In the genomic region with DNA sequence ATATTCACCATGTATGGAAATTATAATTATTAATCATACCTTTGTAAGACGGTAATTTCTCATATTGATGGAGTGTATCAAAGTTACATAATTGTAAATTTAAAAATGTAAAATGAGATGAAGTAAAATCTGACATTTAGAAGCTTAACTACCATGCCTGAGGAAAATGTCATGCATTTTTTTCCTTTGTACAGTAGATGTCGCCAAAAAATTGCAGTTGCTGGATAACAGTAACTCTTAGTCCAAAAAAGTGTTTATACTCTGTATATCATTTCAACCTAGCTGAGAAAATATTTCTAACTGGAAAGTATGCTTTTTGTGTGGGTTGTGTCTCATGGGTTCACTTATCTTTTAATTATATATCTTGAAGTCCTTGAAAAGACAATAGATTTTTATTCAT, we compare ENCODE assay signal across 24 mouse cellular contexts.
DNase-seq lines count a peak whose midpoint lies in the region; ATAC-seq lines count a peak whose summit lies in the region.
"Had no signal": no experiment of that assay in that cellular context is flagged by ENCODE, and none has a peak within 500 bp of the region (broad histone marks: within the 10 kb centered on the region; RNA-seq: fewer than 3 reads in every experiment).

No protein-coding gene starts in this region.

- no peak overlapping the region for H3K4me2 ChIP-seq in embryonic facial prominence, embryonic 14.5 days (ENCODE audit: low read depth, low read length)
- no peak overlapping the region for H3K4me2 ChIP-seq in kidney, embryonic 16.5 days (replicated peaks; ENCODE audit: low read depth, low read length)
- no peak overlapping the region for H3K4me2 ChIP-seq in midbrain, embryonic 14.5 days (ENCODE audit: low read length)
- H3K4me2 ChIP-seq in midbrain, embryonic 11.5 days, result no peak overlapping the region
- H3K4me2 ChIP-seq: heart, embryonic 15.5 days; hindbrain, embryonic 12.5 days; limb, embryonic 12.5 days; liver, embryonic 15.5 days; neural tube, embryonic 12.5 days; stomach, embryonic 15.5 days had no signal

- DNase-seq in embryonic facial prominence, embryonic 14.5 days (ENCODE audit: low spot score), result peak; percentile 11
- no peak for DNase-seq in embryonic facial prominence, embryonic 10.5 days (ENCODE audit: low spot score)
- DNase-seq in kidney, adult 9 months, result peak; percentile 13
- DNase-seq in midbrain, embryonic 14.5 days, result peak; percentile 35
- DNase-seq in midbrain, embryonic 11.5 days (ENCODE audit: low spot score, missing footprints), result no peak
- no peak for DNase-seq in ovary, postnatal 10 days (ENCODE audit: low spot score)
- DNase-seq in cerebellum, adult 11 months, result no peak
- DNase-seq: cerebellum, adult 11-12 months; cerebellum, postnatal 25 days; gastrocnemius, postnatal 10 days; heart, adult 18-20 months; kidney, adult 11 months; kidney, postnatal 36 days; lung, postnatal 10 days; right cerebral cortex, postnatal 14 days had no signal

- H3K9ac ChIP-seq in embryonic facial prominence, embryonic 14.5 days (ENCODE audit: low read depth, low read length), result no peak overlapping the region
- H3K9ac ChIP-seq in kidney, embryonic 16.5 days (replicated peaks; ENCODE audit: low read length), result no peak overlapping the region
- no peak overlapping the region for H3K9ac ChIP-seq in midbrain, embryonic 14.5 days (replicated peaks; ENCODE audit: low read length)
- H3K9ac ChIP-seq in midbrain, embryonic 11.5 days (ENCODE audit: low read length), result no peak overlapping the region
- H3K9ac ChIP-seq: heart, embryonic 15.5 days; hindbrain, embryonic 12.5 days; limb, embryonic 12.5 days; liver, embryonic 15.5 days; neural tube, embryonic 12.5 days; stomach, embryonic 15.5 days had no signal

- H3K4me1 ChIP-seq in embryonic facial prominence, embryonic 14.5 days (ENCODE audit: control insufficient read depth, insufficient read depth, low read length), result no peaks in the 10 kb centered on the region
- H3K4me1 ChIP-seq in embryonic facial prominence, embryonic 10.5 days, result no peaks in the 10 kb centered on the region
- H3K4me1 ChIP-seq in kidney, embryonic 16.5 days (ENCODE audit: insufficient read depth, low read length), result no peaks in the 10 kb centered on the region
- H3K4me1 ChIP-seq in midbrain, embryonic 14.5 days (ENCODE audit: control insufficient read depth, insufficient read depth, low read length), result no peaks in the 10 kb centered on the region
- H3K4me1 ChIP-seq in midbrain, embryonic 11.5 days (ENCODE audit: control insufficient read depth, insufficient read depth, low read length), result no peaks in the 10 kb centered on the region
- H3K4me1 ChIP-seq: heart, embryonic 15.5 days; hindbrain, embryonic 12.5 days; limb, embryonic 12.5 days; liver, embryonic 15.5 days; megakaryocyte, embryonic 14.5 days; neural tube, embryonic 12.5 days; stomach, embryonic 15.5 days had no signal

- H3K36me3 ChIP-seq in embryonic facial prominence, embryonic 14.5 days (ENCODE audit: control insufficient read depth, insufficient read depth, low read length), result no peaks in the 10 kb centered on the region
- H3K36me3 ChIP-seq in embryonic facial prominence, embryonic 10.5 days (replicated peaks), result no peaks in the 10 kb centered on the region
- H3K36me3 ChIP-seq in kidney, embryonic 16.5 days (ENCODE audit: insufficient read depth, low read length), result no peaks in the 10 kb centered on the region
- H3K36me3 ChIP-seq in midbrain, embryonic 14.5 days (ENCODE audit: control insufficient read depth, insufficient read depth, low read length), result no peaks in the 10 kb centered on the region
- no peaks in the 10 kb centered on the region for H3K36me3 ChIP-seq in midbrain, embryonic 11.5 days (ENCODE audit: control insufficient read depth, insufficient read depth, low read length)
- H3K36me3 ChIP-seq: heart, embryonic 15.5 days; hindbrain, embryonic 12.5 days; limb, embryonic 12.5 days; liver, embryonic 15.5 days; neural tube, embryonic 12.5 days; stomach, embryonic 15.5 days had no signal

- ATAC-seq in embryonic facial prominence, embryonic 14.5 days (ENCODE audit: low read depth), result no peak
- ATAC-seq in kidney, embryonic 16.5 days (ENCODE audit: low FRiP score, low TSS enrichment), result no peak
- no peak for ATAC-seq in midbrain, embryonic 14.5 days (ENCODE audit: low FRiP score, low TSS enrichment)
- no peak for ATAC-seq in midbrain, embryonic 11.5 days (ENCODE audit: low FRiP score)

- H3K27me3 ChIP-seq in embryonic facial prominence, embryonic 14.5 days (replicated peaks; ENCODE audit: control insufficient read depth, insufficient read depth, low read length), result no peaks in the 10 kb centered on the region
- H3K27me3 ChIP-seq in embryonic facial prominence, embryonic 10.5 days (replicated peaks; ENCODE audit: low read depth, poor library complexity, severe bottlenecking), result no peaks in the 10 kb centered on the region
- no peaks in the 10 kb centered on the region for H3K27me3 ChIP-seq in kidney, embryonic 16.5 days (ENCODE audit: insufficient read depth, low read length)
- H3K27me3 ChIP-seq in midbrain, embryonic 14.5 days (ENCODE audit: control insufficient read depth, insufficient read depth, low read length), result no peaks in the 10 kb centered on the region
- no peaks in the 10 kb centered on the region for H3K27me3 ChIP-seq in midbrain, embryonic 11.5 days (ENCODE audit: control insufficient read depth, insufficient read depth, low read length)
- H3K27me3 ChIP-seq: heart, embryonic 15.5 days; hindbrain, embryonic 12.5 days; limb, embryonic 12.5 days; liver, embryonic 15.5 days; megakaryocyte, embryonic 14.5 days; neural tube, embryonic 12.5 days; stomach, embryonic 15.5 days had no signal

- no peak overlapping the region for H3K27ac ChIP-seq in embryonic facial prominence, embryonic 14.5 days (replicated peaks; ENCODE audit: low read depth, low read length)
- H3K27ac ChIP-seq in embryonic facial prominence, embryonic 10.5 days (replicated peaks), result no peak overlapping the region
- H3K27ac ChIP-seq in kidney, embryonic 16.5 days (ENCODE audit: low read length), result no peak overlapping the region
- no peak overlapping the region for H3K27ac ChIP-seq in midbrain, embryonic 14.5 days (replicated peaks; ENCODE audit: low read depth, low read length)
- no peak overlapping the region for H3K27ac ChIP-seq in midbrain, embryonic 11.5 days (ENCODE audit: low read depth, low read length)
- H3K27ac ChIP-seq: heart, embryonic 15.5 days; hindbrain, embryonic 12.5 days; limb, embryonic 12.5 days; liver, embryonic 15.5 days; neural tube, embryonic 12.5 days; stomach, embryonic 15.5 days had no signal

- no peaks in the 10 kb centered on the region for H3K9me3 ChIP-seq in embryonic facial prominence, embryonic 14.5 days (ENCODE audit: control insufficient read depth, low read length)
- no peaks in the 10 kb centered on the region for H3K9me3 ChIP-seq in embryonic facial prominence, embryonic 10.5 days
- no peaks in the 10 kb centered on the region for H3K9me3 ChIP-seq in kidney, embryonic 16.5 days (ENCODE audit: low read length)
- no peaks in the 10 kb centered on the region for H3K9me3 ChIP-seq in midbrain, embryonic 14.5 days (ENCODE audit: control insufficient read depth, low read length)
- no peaks in the 10 kb centered on the region for H3K9me3 ChIP-seq in midbrain, embryonic 11.5 days (ENCODE audit: control insufficient read depth, low read length)
- H3K9me3 ChIP-seq: heart, embryonic 15.5 days; hindbrain, embryonic 12.5 days; limb, embryonic 12.5 days; liver, embryonic 15.5 days; megakaryocyte, embryonic 14.5 days; neural tube, embryonic 12.5 days; stomach, embryonic 15.5 days had no signal

- H3K4me3 ChIP-seq in embryonic facial prominence, embryonic 14.5 days (ENCODE audit: low read depth, low read length), result no peak overlapping the region
- H3K4me3 ChIP-seq in embryonic facial prominence, embryonic 10.5 days, result no peak overlapping the region
- no peak overlapping the region for H3K4me3 ChIP-seq in kidney, embryonic 16.5 days (ENCODE audit: low read length)
- H3K4me3 ChIP-seq in midbrain, embryonic 14.5 days (replicated peaks; ENCODE audit: low read depth, low read length), result no peak overlapping the region
- H3K4me3 ChIP-seq in midbrain, embryonic 11.5 days (ENCODE audit: low read depth, low read length), result no peak overlapping the region
- H3K4me3 ChIP-seq: erythroblast, embryonic 14.5 days; heart, embryonic 15.5 days; hindbrain, embryonic 12.5 days; limb, embryonic 12.5 days; liver, embryonic 15.5 days; megakaryocyte, embryonic 14.5 days; neural tube, embryonic 12.5 days; stomach, embryonic 15.5 days had no signal

- 50% methylated on average over 2 of the region's 2 CpGs for WGBS in embryonic facial prominence, embryonic 14.5 days
- WGBS in embryonic facial prominence, embryonic 10.5 days, result 66% methylated on average over 2 of the region's 2 CpGs
- 59% methylated on average over 2 of the region's 2 CpGs for WGBS in kidney, embryonic 16.5 days
- 72% methylated on average over 2 of the region's 2 CpGs for WGBS in midbrain, embryonic 14.5 days
- WGBS in midbrain, embryonic 11.5 days, result 69% methylated on average over 2 of the region's 2 CpGs

Comparison
In these comparisons a context has a peak if more than half of its experiments do, and no peak if none do; other contexts are left out.
1. DNase-seq: peak in embryonic facial prominence, embryonic 14.5 days (single experiment), kidney, adult 9 months (single experiment) and midbrain, embryonic 14.5 days (single experiment); none in embryonic facial prominence, embryonic 10.5 days (single experiment), midbrain, embryonic 11.5 days (single experiment), ovary, postnatal 10 days (single experiment) and cerebellum, adult 11 months (single experiment).